Mouse (Mus musculus): ENCODE measurements around the gene Cd27. TPM values are rescaled to one million over a fixed set of nuclear protein-coding genes. Genes with fewer than 3 reads are reported as not detected.

The Cd27 gene
- total RNA-seq, 2 experiments from 2014 or later: 0.43 to 0.51 TPM

DNA sequence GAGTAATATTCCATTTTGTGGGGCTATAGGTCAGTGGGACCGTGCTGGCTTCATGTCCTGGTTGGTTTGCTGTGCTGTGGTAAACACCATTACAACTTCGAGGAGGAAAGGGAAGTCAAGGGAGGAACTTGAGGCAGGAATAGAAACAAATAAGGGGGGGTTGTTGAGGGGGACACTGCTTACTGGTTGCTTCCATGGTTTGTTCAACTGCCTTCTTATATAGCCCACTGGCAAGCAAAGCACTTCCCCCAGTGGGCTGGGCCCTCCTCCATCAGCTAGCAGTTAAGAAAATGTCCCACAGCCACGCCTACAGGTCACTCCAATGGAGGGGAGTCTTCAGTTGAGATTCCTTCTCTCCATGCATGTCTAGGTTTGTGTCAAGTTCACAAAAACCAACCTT, 15.5 kb upstream of the Cd27 start:
- no peak for DNase-seq

DNA sequence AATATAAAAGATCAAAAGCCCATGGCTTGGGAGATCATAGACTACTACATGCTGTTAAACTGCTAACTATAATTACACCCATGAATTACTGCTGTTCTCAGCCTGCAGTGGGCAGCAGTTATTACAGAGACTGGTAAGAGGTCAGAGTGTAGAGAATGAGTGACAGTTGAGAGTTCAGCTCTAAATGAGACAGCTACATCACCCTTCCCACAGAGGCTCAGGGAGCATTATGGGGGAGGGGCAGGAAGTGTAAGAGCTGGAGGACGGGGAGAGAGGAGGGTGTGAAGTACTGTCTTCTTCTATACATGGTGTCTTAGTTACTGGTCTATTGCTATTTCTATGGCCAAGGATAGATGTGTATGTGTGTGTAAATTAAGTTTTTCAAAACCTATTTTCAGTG, 7.7 kb upstream of the Cd27 start:
- no peak for DNase-seq

DNA sequence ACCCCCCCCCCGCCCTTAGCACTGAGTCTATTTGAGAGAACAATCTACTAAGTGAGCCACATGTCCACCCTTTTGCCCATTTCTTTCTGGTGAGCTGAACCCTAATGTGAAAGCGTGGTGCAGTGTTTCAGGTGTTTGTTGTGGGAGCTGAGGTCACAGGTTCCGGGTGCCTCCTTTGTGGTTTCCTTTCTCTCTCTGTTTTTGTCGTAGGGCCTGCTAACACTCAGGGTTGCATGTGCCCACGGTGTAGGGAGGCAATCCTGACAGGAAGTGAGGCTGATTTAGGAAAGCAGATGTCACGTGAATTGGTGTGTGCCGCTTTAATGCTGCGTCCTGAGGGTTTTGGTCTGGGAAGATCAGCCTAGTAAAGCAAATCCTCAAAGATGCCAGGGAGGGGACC, 4.8 kb upstream of the Cd27 start:
- DNase-seq: no peak

GRCm38 (mm10) chr6:125240617-125241016, 3.8 kb upstream of the Cd27 start:
- no peak for DNase-seq

GRCm38 (mm10) chr6:125239547-125239946, 2.7 kb upstream of the Cd27 start:
- no peak for DNase-seq

DNA sequence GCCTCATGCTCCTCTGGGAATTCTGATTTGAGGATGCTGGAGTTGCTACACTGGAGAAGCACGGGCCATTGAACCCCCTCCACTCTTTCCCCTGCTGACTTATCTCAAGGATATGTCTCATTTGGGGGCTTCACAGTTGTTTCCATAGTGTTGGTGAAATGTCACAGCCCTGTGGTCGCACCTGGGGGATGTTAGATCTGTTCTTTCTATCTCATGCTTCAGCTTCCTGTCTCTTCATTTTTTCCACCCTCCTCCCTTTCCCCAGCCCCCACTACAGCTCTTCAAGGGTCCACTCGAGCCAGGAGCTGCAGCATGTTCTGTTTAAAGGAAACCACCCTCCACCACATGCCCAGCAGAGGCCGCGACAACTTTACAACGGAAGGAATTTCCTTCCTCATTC, 1.6 kb upstream of the Cd27 start:
- DNase-seq: no peak

DNA sequence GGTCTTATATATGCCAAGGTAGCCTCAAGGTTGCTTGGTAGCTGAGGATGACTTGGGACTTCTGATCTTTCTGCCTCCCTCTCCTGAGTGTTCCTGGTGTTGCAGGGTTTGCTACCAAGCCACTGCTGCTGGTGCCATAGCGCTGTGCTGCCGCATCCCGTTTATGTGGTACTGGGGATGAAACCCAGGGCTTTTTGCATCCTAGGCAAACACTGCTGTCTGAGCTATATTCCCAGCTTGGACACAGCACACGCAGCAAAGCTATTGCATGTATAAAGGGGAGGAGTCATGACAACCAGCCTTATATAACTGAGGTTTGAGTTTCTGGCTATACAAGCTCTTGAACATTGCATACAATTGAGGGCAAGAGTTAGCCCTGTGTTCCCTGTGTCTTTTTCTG, 611 bp upstream of the Cd27 start:
- DNase-seq: no peak

DNA sequence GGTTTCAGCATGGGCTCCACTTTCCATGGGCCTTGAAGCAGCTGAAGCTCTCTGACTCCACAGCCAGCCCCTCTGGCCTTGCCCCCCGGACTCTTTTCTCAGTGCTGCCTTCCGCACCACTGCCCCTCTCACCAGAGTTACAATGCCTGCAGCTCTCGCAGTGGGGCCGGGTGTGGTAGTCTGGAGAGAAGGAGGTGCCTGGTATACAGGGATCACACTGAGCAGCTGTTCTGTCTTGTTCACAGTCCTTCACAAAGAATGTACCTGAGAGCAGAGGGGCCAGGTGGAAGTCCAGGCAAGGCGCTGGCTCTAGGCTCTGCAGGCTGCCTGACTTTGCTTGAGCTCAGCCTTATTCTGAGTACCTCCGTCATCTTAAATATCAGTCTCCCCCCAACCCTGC, 469 bp downstream of the Cd27 start:
- no peak for DNase-seq

GRCm38 (mm10) chr6:125234520-125234828, 2.3 kb downstream of the Cd27 start:
- DNase-seq: no peak

- DNase-seq: no peak
Observed at GRCm38 (mm10) chr6:125233816-125234519, 2.8 kb downstream of the Cd27 start.

DNA sequence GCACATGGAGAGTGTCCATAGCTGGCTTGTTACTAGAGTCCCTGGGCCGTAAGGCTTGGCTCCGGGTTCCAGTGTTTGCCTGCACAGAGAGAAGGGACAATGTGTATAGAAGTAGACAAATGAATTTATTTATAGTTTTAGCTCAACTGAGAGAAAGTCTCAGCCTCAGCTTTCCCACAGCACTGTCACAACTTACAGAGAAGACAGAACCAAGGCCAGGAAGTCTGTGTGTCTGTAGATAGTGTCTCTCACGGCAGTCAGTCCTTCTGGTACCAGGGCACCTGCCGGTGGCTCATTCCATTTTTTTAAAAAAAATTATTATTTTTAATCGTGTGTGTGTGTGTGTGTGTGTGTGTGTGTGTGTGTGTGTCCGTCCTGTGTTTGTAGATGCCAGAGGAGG, 4.3 kb downstream of the Cd27 start:
- DNase-seq: no peak

DNA sequence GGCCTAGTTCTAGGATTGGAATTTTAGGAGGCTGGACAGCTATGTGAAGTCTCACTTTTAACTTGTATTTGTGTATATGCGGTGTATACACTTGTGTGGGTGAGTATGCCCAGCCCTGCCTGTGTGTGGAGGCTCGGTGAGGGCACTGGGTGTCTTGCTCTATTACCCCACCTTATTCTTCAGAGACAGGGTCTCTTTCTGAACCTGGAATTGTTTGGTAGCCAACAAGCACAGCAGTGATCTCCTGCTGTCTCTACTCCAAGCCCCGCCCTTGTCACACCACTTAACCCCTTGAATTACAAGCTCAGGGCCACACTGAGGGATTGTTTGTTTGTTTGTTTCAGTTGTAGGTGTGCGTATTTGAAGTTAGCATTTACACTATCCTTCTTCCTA, 4.8 kb downstream of the Cd27 start:
- no peak for DNase-seq

GRCm38 (mm10) chr6:125231117-125232044, 5.4 kb downstream of the Cd27 start, which contains the start of gene Tapbpl:
TSS of gene Tapbpl (minus strand) at chr6:125231860.
- DNase-seq: no peak

- DNase-seq: no peak
Observed at GRCm38 (mm10) chr6:125230571-125230970, 6.2 kb downstream of the Cd27 start.

DNA sequence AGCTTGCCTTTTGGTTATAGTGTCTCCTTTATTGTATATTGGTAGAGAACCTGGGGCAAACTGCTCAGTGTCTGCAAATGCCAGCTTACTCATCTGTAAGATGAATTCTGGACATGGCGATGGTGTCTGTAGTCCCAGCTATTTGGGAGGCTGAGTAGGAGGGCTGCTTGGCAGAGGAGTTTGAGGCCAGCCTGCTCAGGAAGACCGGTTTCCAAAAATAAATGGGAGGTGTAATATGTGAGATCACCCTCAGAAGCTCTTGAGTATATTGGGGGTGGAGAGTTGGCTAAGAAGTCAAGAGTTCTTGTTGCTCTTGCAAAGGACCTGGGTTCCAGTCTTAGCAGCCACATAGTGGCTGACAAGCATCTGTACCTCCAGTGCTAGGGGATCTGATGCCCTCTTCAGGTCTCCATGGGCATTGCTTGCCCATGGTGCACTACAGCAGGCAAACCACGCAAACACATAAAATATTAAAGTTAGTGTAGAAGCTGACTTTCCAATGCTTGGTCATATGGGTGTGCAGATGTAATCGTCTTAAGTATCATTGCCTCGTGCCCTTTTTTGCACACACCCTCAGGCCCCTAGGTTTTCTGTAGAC, 11.2 kb downstream of the Cd27 start:
- DNase-seq: no peak

DNA sequence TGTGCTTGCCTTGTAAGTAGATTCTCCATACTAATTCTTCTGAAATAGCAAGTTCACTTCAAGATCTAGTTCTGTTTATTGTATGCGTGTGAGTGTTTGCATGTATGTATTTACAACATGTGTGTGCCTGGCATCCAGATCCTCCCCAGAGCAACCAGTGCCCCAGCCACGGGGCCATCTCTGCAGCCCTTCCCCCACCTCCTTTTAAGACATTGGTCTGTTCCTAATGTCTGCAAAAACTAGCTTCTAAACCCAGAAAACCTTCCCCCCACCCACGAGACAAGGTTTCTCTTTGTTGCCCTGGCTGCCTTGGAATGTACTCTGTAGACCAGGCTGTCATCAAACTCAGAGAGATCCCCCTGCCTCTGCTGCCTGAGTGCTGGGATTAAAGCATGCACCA, 14.2 kb downstream of the Cd27 start:
- no peak for DNase-seq

DNA sequence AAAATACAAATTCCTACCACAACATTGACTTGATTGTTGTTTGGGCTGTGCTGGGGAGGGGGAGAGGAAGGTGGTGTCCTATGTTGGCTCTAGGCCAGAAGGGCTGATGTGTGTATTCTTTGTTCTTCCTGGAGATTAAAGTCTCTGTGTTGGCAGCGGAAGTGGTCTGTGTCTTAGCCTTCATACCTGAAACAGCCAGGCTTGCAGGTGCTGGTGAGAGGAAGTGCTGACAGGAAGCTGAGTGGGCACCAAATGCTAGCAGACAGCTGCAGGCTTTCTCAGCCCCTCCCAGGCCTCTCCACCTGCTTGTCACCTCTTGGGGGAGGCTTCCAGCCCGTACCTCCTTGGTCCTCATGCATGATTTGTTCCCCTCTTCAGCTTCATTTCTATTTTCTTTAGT, 14.7 kb downstream of the Cd27 start:
- no peak for DNase-seq

GRCm38 (mm10) chr6:125221115-125221745, 15.6 kb downstream of the Cd27 start:
- DNase-seq: no peak

DNA sequence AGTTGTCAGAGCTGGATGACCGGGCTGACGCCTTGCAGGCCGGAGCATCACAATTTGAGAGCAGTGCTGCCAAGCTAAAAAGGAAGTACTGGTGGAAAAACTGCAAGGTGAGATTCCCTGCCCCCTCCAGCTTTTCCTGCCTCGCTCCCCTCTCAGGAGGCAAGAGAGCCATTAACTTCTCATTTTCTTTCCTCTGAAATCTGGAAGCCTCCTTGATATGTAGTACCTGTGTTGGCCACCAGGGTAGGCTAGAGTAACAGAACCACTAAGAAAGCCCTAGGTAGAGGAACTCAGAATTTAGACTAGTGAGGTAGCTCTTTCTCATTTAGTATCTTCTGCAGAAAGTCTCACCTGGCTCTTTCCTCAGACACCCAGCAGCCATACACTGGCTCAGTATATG, 17.8 kb downstream of the Cd27 start:
- no peak for DNase-seq

- DNase-seq: no peak
Observed at GRCm38 (mm10) chr6:125217899-125218298, 18.9 kb downstream of the Cd27 start.

DNA sequence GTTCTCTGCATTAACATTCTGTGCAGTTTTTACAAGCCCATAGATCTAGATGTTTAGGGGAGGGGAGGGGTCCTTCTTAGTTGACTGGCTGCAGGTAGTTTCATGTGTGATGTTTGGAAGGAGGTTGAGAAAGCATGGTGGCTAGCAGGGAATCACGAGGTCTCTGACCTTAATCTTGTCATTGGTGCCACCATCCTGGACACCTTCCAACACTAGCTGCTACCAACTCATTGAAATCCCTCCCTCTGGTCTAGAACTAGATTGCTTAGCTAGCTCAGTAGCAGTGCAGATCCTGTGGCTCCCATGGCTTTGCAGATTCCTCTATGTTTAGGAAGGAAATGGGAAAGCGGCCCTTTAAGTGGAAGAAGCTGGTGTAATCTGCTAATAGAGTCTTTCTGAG, 19.9 kb downstream of the Cd27 start:
- DNase-seq: no peak

- DNase-seq: peak; percentile 90
Observed at GRCm38 (mm10) chr6:125215148-125215954, 21.5 kb downstream of the Cd27 start, which contains the start of gene Vamp1. TSS of gene Vamp1 (plus strand) at chr6:125215551.
